Mouse (Mus musculus) heart, embryonic 15.5 days (tissue): ENCODE measurements around the gene Mrpl27. TPM values are rescaled to one million over a fixed set of nuclear protein-coding genes. Genes with fewer than 3 reads are reported as not detected.
"Not testable (repeated sequence)": the region's sequence is repeated elsewhere in the genome, so short reads cannot be mapped to it uniquely, and the experiment has no call there.

Experiments used
- ATAC-seq: fragments of 200-750 bp; cut with Nextera tagmentation; replicated peaks from 2 replicates; pipeline ENCODE4 v1.8.0; 2017; ENCODE audit warnings: low read depth, moderate TSS enrichment; ENCODE audit not compliant: insufficient number of reproducible peaks, insufficient read depth, low FRiP score
- H3K27ac ChIP-seq: fragments of 300-500 bp; sonication (generic); 2 replicates; pipeline ENCODE4 v1.5.1; 2015; ENCODE audit warnings: mild to moderate bottlenecking, inconsistent platforms
- H3K27me3 ChIP-seq: fragments of 300-500 bp; sonication (generic); 2 replicates; pipeline ENCODE4 v1.6.1; 2015; ENCODE audit warnings: inconsistent platforms
- H3K36me3 ChIP-seq: fragments of 300-500 bp; sonication (generic); 2 replicates; pipeline ENCODE4 v1.6.1; 2015; ENCODE audit warnings: mild to moderate bottlenecking, inconsistent platforms
- H3K4me1 ChIP-seq: fragments of 300-500 bp; sonication (generic); replicated peaks from 2 replicates; pipeline ENCODE4 v1.6.1; 2015; ENCODE audit warnings: inconsistent platforms
- H3K4me2 ChIP-seq: fragments of 300-500 bp; sonication (generic); 2 replicates; pipeline ENCODE4 v1.6.1; 2015; ENCODE audit warnings: inconsistent platforms, mild to moderate bottlenecking, moderate library complexity
- H3K4me3 ChIP-seq: fragments of 300-500 bp; sonication (generic); 2 replicates; pipeline ENCODE4 v1.5.1; 2015; ENCODE audit warnings: mild to moderate bottlenecking, inconsistent platforms
- H3K9ac ChIP-seq: fragments of 300-500 bp; sonication (generic); 2 replicates; pipeline ENCODE4 v1.6.1; 2015; ENCODE audit warnings: mild to moderate bottlenecking, inconsistent platforms
- H3K9me3 ChIP-seq: fragments of 300-500 bp; sonication (generic); replicated peaks from 2 replicates; pipeline ENCODE4 v1.6.1; 2016; ENCODE audit warnings: inconsistent platforms
- WGBS: fragments of 180-500 bp; shearing (Covaris S2); methylation state at CpG from one replicate; pipeline ENCODE4 v1.1.7; 2015; ENCODE audit warnings: mixed read lengths; 5-methylcytosine and 5-hydroxymethylcytosine counted together
- polyA plus RNA-seq: library from polyadenylated mRNA; unstranded; fragments of >200 nt; fragmentation: Nextera tagmentation; extraction: Ambion mirVana; gene quantifications from 2 replicates; pipeline ENCODE4 v1.2.1, GENCODE M21; 2015

Mrpl27 gene
- polyA plus RNA-seq, 1 experiment from 2014 or later, result 135 TPM

DNA sequence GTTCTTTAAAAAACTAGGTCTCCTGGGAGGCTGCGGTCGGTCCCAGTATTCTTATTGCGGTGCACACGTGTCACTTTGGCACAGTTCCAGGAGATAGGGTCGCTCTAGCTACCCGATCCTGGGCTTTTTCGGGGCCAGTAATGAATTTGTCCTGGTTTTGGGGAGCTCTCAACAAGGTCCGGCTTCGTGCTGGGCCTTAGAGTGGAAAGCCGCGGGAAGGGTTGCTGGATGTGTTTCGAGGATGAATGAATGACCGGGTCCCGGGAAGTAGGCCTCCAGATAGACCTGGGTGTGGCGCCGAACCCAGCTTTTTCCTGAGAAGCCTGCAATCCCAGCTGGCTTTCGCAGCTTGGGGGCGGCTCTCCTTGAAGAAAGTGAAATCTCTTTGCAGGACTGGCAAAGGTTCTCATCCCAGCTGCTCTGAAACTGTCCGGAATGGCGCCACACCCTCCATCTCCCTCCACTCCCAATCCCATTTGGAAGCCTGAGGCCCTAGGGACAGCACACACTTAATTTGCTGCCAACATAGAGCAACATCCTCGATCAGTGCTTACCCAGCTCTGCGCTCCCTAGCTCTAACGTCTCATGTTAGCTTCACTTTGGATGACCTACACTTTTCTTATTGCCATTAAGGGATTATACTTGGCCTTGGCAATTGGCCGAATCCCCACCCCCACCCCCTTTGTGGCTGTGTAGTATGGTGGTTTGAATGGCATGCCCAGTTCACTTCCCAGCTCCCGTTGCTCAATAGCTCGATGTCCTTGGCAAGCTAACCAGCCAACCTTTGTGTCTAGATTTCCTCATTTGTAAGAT is 23.2 kb upstream of the Mrpl27 start:
- H3K4me2 ChIP-seq, result peak overlapping the region; percentile 67
- H3K9me3 ChIP-seq, result no peaks in the 10 kb centered on the region
- no peaks in the 10 kb centered on the region for H3K27me3 ChIP-seq
- ATAC-seq, result no peak
- peak overlapping the region; percentile 83 for H3K9ac ChIP-seq
- peaks cover 34% of the 10 kb centered on the region for H3K36me3 ChIP-seq
- WGBS, result 9% methylated on average over 26 of the region's 26 CpGs
- H3K4me3 ChIP-seq, result peak overlapping the region; percentile 85
- peak overlapping the region; percentile 67 for H3K27ac ChIP-seq
- peaks cover 15% of the 10 kb centered on the region for H3K4me1 ChIP-seq

- H3K27me3 ChIP-seq, result no peaks in the 10 kb centered on the region
- no peak overlapping the region for H3K27ac ChIP-seq
- peaks cover 50% of the 10 kb centered on the region for H3K36me3 ChIP-seq
- no peak overlapping the region for H3K9ac ChIP-seq
- no peak overlapping the region for H3K4me2 ChIP-seq
- ATAC-seq, result no peak
- peaks cover 15% of the 10 kb centered on the region for H3K4me1 ChIP-seq
- no peaks in the 10 kb centered on the region for H3K9me3 ChIP-seq
- WGBS, result 93% methylated on average over 5 of the region's 5 CpGs
- H3K4me3 ChIP-seq, result no peak overlapping the region
Measured at GRCm38 (mm10) chr11:94631969-94632368, 21.6 kb upstream of the Mrpl27 start.

GRCm38 (mm10) chr11:94632988-94633387 is 20.6 kb upstream of the Mrpl27 start:
- 87% methylated on average over 8 of the region's 8 CpGs for WGBS
- Histone ChIP-seq H3K36me3 (peaks cover 60% of the 10 kb centered on the region), H3K9me3 (no peaks in the 10 kb centered on the region), H3K27ac (no peak overlapping the region), H3K4me1 (peaks cover 15% of the 10 kb centered on the region), H3K4me3 (no peak overlapping the region), H3K4me2 (no peak overlapping the region), H3K9ac (no peak overlapping the region), H3K27me3 (no peaks in the 10 kb centered on the region)
- ATAC-seq, result no peak

DNA sequence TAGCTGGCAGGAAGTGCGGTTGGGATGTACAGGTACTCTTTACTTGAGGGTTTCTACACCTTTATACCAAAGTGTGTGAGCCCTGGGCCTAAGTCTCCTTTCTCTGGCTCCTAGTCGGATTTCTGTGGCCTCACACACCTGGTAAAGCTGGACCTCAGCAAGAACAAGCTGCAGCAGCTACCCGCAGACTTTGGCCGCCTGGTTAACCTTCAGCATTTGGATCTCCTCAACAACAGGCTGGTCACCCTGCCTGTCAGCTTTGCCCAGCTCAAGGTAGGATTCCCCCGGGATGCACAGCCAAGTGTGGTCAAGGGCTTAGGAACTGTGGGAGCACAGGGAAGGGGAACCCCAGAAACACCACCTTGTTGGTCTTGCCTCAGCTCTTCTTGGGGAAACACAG is 19.1 kb upstream of the Mrpl27 start:
- WGBS, result 87% methylated on average over 5 of the region's 5 CpGs
- ATAC-seq, result no peak
- no peak overlapping the region for H3K4me2 ChIP-seq

DNA sequence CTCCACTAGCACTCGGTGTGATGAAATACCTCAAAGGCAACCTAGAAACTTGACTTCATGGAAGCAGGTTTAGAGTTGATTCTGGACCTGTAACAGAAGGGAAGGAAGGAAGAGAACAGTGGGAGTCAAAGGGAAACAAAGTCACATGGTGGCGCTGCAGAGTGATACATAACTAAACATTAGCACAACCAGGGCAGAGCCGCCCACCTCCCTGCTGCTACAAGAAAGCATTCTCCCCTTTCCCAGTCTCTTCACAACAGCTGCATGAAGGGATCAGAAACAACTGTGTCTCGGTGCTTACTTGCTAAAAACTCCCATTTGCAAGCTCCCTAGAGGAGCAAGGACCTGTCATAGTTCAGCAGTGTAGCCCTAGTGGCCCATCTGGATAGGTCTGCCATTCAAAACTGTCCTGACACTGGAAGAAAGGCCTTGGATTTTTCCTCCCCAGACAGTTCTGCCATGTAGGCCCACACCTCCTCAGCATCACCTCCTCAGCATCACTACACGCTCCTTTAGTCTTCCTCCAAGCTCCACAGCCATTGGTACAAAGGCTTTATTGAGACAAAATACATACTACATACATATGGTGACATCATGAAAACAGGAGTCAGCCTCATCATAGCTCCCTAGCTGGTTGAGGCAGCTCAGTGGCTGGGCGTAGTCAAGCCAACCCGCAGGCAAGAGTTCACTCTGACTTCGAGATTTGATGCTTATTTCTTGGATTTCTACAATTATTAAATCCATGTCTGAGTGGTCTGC is 8.9 kb upstream of the Mrpl27 start:
- H3K4me2 ChIP-seq, result no peak overlapping the region
- no peak overlapping the region for H3K27ac ChIP-seq
- peaks cover 73% of the 10 kb centered on the region for H3K36me3 ChIP-seq
- H3K4me3 ChIP-seq, result no peak overlapping the region
- H3K27me3 ChIP-seq, result no peaks in the 10 kb centered on the region
- WGBS, result 87% methylated on average over 8 of the region's 8 CpGs
- ATAC-seq, result no peak
- H3K9ac ChIP-seq, result no peak overlapping the region
- H3K9me3 ChIP-seq, result no peaks in the 10 kb centered on the region
- H3K4me1 ChIP-seq, result no peaks in the 10 kb centered on the region

More for the DNA sequence above, 19.1 kb upstream of the Mrpl27 start:
- Histone ChIP-seq H3K27me3 (no peaks in the 10 kb centered on the region), H3K27ac (no peak overlapping the region), H3K36me3 (peaks cover 73% of the 10 kb centered on the region), H3K9ac (no peak overlapping the region), H3K4me3 (no peak overlapping the region), H3K9me3 (no peaks in the 10 kb centered on the region), H3K4me1 (peaks cover 12% of the 10 kb centered on the region)

- H3K4me2 ChIP-seq, result no peak overlapping the region
- no peaks in the 10 kb centered on the region for H3K4me1 ChIP-seq
- WGBS, result 93% methylated on average over 4 of the region's 4 CpGs
Measured at GRCm38 (mm10) chr11:94646457-94646856, 7.1 kb upstream of the Mrpl27 start.

GRCm38 (mm10) chr11:94651241-94651640 is 2.3 kb upstream of the Mrpl27 start:
- ATAC-seq, H3K9ac ChIP-seq, H3K4me3 ChIP-seq, H3K27ac ChIP-seq, H3K4me2 ChIP-seq, H3K9me3 ChIP-seq, H3K27me3 ChIP-seq: not testable (repeated sequence)
- Histone ChIP-seq H3K4me1 (peaks cover 16% of the 10 kb centered on the region), H3K36me3 (peaks cover 28% of the 10 kb centered on the region)
- WGBS, result 89% methylated on average over 7 of the region's 7 CpGs

More at GRCm38 (mm10) chr11:94646457-94646856, 7.1 kb upstream of the Mrpl27 start:
- no peaks in the 10 kb centered on the region for H3K9me3 ChIP-seq
- H3K36me3 ChIP-seq, result peaks cover 67% of the 10 kb centered on the region
- H3K4me3 ChIP-seq, result no peak overlapping the region
- no peak overlapping the region for H3K27ac ChIP-seq
- H3K27me3 ChIP-seq, result no peaks in the 10 kb centered on the region
- no peak for ATAC-seq
- H3K9ac ChIP-seq, result no peak overlapping the region

DNA sequence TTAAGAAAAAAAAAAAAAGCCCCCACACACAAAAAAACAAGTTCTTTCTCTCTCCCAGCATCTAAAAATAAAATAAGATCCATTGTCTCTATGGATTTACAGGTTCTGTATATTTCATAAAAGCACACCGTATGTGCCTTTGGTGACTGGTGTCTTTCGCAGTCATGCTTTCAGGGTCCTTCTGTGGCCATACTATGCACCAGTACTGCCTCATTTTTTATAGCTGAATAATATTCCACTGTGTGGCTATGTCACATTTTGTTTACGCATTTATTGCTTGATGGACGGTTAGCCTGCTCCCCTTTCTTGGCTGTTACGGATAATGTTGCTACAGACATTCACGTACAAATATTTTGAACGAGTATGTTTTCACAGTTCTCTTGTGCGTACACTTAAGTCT is 594 bp upstream of the Mrpl27 start:
- 44% methylated on average over 8 of the region's 8 CpGs for WGBS
- Histone ChIP-seq H3K27me3 (no peaks in the 10 kb centered on the region), H3K36me3 (peaks cover 22% of the 10 kb centered on the region), H3K9ac (peak overlapping the region; percentile 76), H3K27ac (no peak overlapping the region), H3K4me1 (peaks cover 16% of the 10 kb centered on the region), H3K4me3 (peak overlapping the region; percentile 83), H3K9me3 (no peaks in the 10 kb centered on the region), H3K4me2 (peak overlapping the region; percentile 86)
- no peak for ATAC-seq

GRCm38 (mm10) chr11:94661344-94661743 is 7.8 kb downstream of the Mrpl27 start:
- H3K4me3 ChIP-seq, result no peak overlapping the region
- WGBS, result 59% methylated on average over 1 of the region's 1 CpGs
- no peaks in the 10 kb centered on the region for H3K27me3 ChIP-seq
- no peak for ATAC-seq
- H3K4me2 ChIP-seq, result no peak overlapping the region
- H3K9me3 ChIP-seq, result no peaks in the 10 kb centered on the region
- peaks cover 74% of the 10 kb centered on the region for H3K36me3 ChIP-seq
- H3K4me1 ChIP-seq, result no peaks in the 10 kb centered on the region
- no peak overlapping the region for H3K9ac ChIP-seq
- no peak overlapping the region for H3K27ac ChIP-seq

DNA sequence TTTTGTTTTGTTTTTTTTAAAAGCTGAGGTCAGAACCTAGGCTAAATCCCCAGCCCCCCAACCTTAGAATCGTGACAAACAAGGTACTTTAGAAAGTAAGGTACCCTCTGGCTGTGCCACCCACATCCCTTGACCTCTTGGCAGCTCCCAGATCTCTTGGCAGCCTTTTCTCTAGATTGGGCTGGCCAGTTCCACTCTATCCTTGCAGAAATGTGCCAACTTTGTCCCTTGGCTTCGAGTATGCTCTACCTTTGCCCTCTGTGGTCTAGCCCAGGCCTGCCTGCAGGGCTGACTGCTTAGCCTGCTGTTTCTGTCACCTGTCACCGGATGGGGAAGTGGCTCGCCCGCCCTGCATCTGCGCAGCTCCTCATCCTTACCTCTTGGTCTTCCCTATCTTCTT is 11.7 kb downstream of the Mrpl27 start:
- Histone ChIP-seq H3K36me3 (peaks cover 87% of the 10 kb centered on the region), H3K4me1 (no peaks in the 10 kb centered on the region), H3K9me3 (no peaks in the 10 kb centered on the region), H3K4me3 (no peak overlapping the region), H3K4me2 (no peak overlapping the region), H3K27ac (no peak overlapping the region), H3K9ac (no peak overlapping the region), H3K27me3 (no peaks in the 10 kb centered on the region)
- ATAC-seq, result no peak
- WGBS, result 91% methylated on average over 6 of the region's 6 CpGs

- Histone ChIP-seq H3K9me3 (no peaks in the 10 kb centered on the region), H3K27me3 (no peaks in the 10 kb centered on the region), H3K27ac (no peak overlapping the region), H3K4me1 (peaks cover 30% of the 10 kb centered on the region), H3K36me3 (peaks cover 3% of the 10 kb centered on the region; the same call in 1 of the 2 replicates), H3K4me2 (no peak overlapping the region), H3K4me3 (no peak overlapping the region), H3K9ac (no peak overlapping the region)
- WGBS, result 71% methylated on average over 5 of the region's 5 CpGs
- ATAC-seq, result no peak
Measured at GRCm38 (mm10) chr11:94674984-94675383, 21.4 kb downstream of the Mrpl27 start.
